In genomic region chrX:167382854-167383186, GRCm38 (mm10) we compare ENCODE assay signal across 8 mouse cellular contexts. TPM values are rescaled to one million over a fixed set of nuclear protein-coding genes. Genes with fewer than 3 reads are reported as not detected.
DNase-seq lines count a peak whose midpoint lies in the region; ATAC-seq and TF ChIP-seq lines count a peak whose summit lies in the region.

No protein-coding gene starts in this region.

- peak; percentile 28; the same call in 1 of the 2 replicates for ATAC-seq in heart, embryonic 15.5 days (replicated peaks; ENCODE audit: insufficient number of reproducible peaks, insufficient read depth, low FRiP score, low read depth)
- peak; percentile 48; the same call in 1 of the 2 replicates for ATAC-seq in liver, embryonic 15.5 days (ENCODE audit: insufficient read depth)

- WGBS in heart, adult 2 months, result 47% methylated on average over 7 of the region's 7 CpGs
- WGBS in heart, embryonic 15.5 days, result 31% methylated on average over 7 of the region's 7 CpGs
- WGBS in liver, embryonic 15.5 days (ENCODE audit: insufficient replicate concordance), result 36% methylated on average over 7 of the region's 7 CpGs

- H3K4me3 ChIP-seq in heart, adult 2 months, result peak overlapping the region; percentile 62
- peak overlapping the region; percentile 80 for H3K4me3 ChIP-seq in E14TG2a.4 (replicated peaks; ENCODE audit: low read length)
- H3K4me3 ChIP-seq in heart, embryonic 15.5 days, result peak overlapping the region; percentile 65
- H3K4me3 ChIP-seq in liver, embryonic 15.5 days (replicated peaks), result peak overlapping the region; percentile 62

- H3K4me2 ChIP-seq in heart, embryonic 15.5 days, result peak overlapping the region; percentile 72
- peak overlapping the region; percentile 74 for H3K4me2 ChIP-seq in liver, embryonic 15.5 days

- H3K9ac ChIP-seq in heart, adult 2 months (ENCODE audit: low read depth, low read length), result peak overlapping the region; percentile 85; the same call in 1 of the 2 replicates
- peak overlapping the region; percentile 74; the same call in 1 of the 2 replicates for H3K9ac ChIP-seq in heart, embryonic 15.5 days
- H3K9ac ChIP-seq in liver, embryonic 15.5 days, result no peak overlapping the region

- H3K36me3 ChIP-seq in heart, adult 2 months (ENCODE audit: control insufficient read depth, insufficient read depth, low read length), result no peaks in the 10 kb centered on the region
- H3K36me3 ChIP-seq in E14TG2a.4 (ENCODE audit: insufficient read depth, low read length), result no peaks in the 10 kb centered on the region; the same call in 1 of the 2 replicates
- H3K36me3 ChIP-seq in heart, embryonic 15.5 days, result no peaks in the 10 kb centered on the region
- no peaks in the 10 kb centered on the region for H3K36me3 ChIP-seq in liver, embryonic 15.5 days (replicated peaks)

- no peaks in the 10 kb centered on the region for H3K9me3 ChIP-seq in E14TG2a.4 (ENCODE audit: low read length)
- H3K9me3 ChIP-seq in heart, embryonic 15.5 days (replicated peaks), result no peaks in the 10 kb centered on the region
- H3K9me3 ChIP-seq in liver, embryonic 15.5 days (replicated peaks), result no peaks in the 10 kb centered on the region

- DNase-seq in heart, adult 2 months, result no peak
- DNase-seq in heart, postnatal 14 days, result no peak
- DNase-seq in adrenal gland, postnatal 25 days, result no peak
- no peak for DNase-seq in adrenal gland, adult 8-10 months
- no peak for DNase-seq in left cerebral cortex, adult 18-20 months (ENCODE audit: low spot score in 2 of 2)

- no peaks in the 10 kb centered on the region for H3K79me2 ChIP-seq in heart, adult 2 months (replicated peaks; ENCODE audit: control insufficient read depth, insufficient read depth, low read length)

- TF ChIP-seq CTCF in heart, adult 2 months (IDR thresholded peaks at IDR 0.05), result no peak
- no peak for TF ChIP-seq CTCF in E14TG2a.4 (conservative IDR thresholded peaks at IDR 0.05; ENCODE audit: low read length)

- H3K27me3 ChIP-seq in heart, adult 2 months (ENCODE audit: control insufficient read depth, insufficient read depth, low read length), result no peaks in the 10 kb centered on the region
- no peaks in the 10 kb centered on the region for H3K27me3 ChIP-seq in E14TG2a.4 (ENCODE audit: insufficient read depth, low read length)
- H3K27me3 ChIP-seq in heart, embryonic 15.5 days, result no peaks in the 10 kb centered on the region
- no peaks in the 10 kb centered on the region; the same call in 1 of the 2 replicates for H3K27me3 ChIP-seq in liver, embryonic 15.5 days

- intact Hi-C loops in heart, adult 2 months (cut with DNase I), result no loop called here
- intact Hi-C loops in heart, postnatal 14 days (cut with DNase I), result no loop called here

- no peak for TF ChIP-seq EP300 in heart, adult 2 months (IDR thresholded peaks at IDR 0.05; ENCODE audit: insufficient read depth, low read depth, low read length)

- no peak for TF ChIP-seq POLR2A in heart, adult 2 months (IDR thresholded peaks at IDR 0.05; ENCODE audit: insufficient read depth, low read depth, low read length)

- H3K4me1 ChIP-seq in heart, adult 2 months (ENCODE audit: control insufficient read depth, insufficient read depth, low read length), result no peaks in the 10 kb centered on the region
- peaks cover 24% of the 10 kb centered on the region for H3K4me1 ChIP-seq in E14TG2a.4 (replicated peaks; ENCODE audit: low read depth, low read length)
- H3K4me1 ChIP-seq in heart, embryonic 15.5 days (replicated peaks), result peaks cover 2% of the 10 kb centered on the region; the same call in 1 of the 2 replicates
- no peaks in the 10 kb centered on the region for H3K4me1 ChIP-seq in liver, embryonic 15.5 days (replicated peaks)

- H3K27ac ChIP-seq in heart, adult 2 months, result no peak overlapping the region
- peak overlapping the region; percentile 86 for H3K27ac ChIP-seq in heart, embryonic 15.5 days
- H3K27ac ChIP-seq in liver, embryonic 15.5 days (replicated peaks), result no peak overlapping the region

RNA-seq across cellular contexts. Expression of gene Prps2, which starts 0.3 kb away (rescaled TPM):
- total RNA-seq in heart, adult 2 months (2021), result 10 to 100 TPM; 12.5 to 13.6 TPM
- 4.6 and 7.1 TPM in 2 replicates for polyA plus RNA-seq in heart, adult 2 months (2012; rRNA removed)
- 10 to 100 TPM; 11.2 to 12.8 TPM for total RNA-seq in heart, postnatal 14 days (2021)
- 38.0 and 43.1 TPM in 2 replicates for polyA plus RNA-seq in heart, embryonic 15.5 days (2015; fragmentation: Nextera tagmentation; extraction: Ambion mirVana)
- polyA plus RNA-seq in liver, embryonic 15.5 days (2015; fragmentation: Nextera tagmentation; extraction: Ambion mirVana), result 5.5 and 6.6 TPM in 2 replicates
- total RNA-seq in adrenal gland, postnatal 25 days (2021), result 25.4 and 29.5 TPM in 2 replicates
- total RNA-seq in adrenal gland, adult 8-10 months (2022), result 10 to 100 TPM; 25.9 to 30.3 (median 27.6) TPM
- total RNA-seq in left cerebral cortex, adult 18-20 months (2021), result 10 to 100 TPM; 24.1 to 27.4 TPM

RNA-seq across cellular contexts. Expression of gene Tlr7, which starts 52.5 kb away (rescaled TPM):
- 1 to 10 TPM; 1.7 to 2.5 TPM for total RNA-seq in heart, adult 2 months (2021)
- 0.57 and 0.91 TPM in 2 replicates for polyA plus RNA-seq in heart, adult 2 months (2012; rRNA removed)
- 1 to 10 TPM; 2.0 to 2.2 TPM for total RNA-seq in heart, postnatal 14 days (2021)
- polyA plus RNA-seq in heart, embryonic 15.5 days (2015; fragmentation: Nextera tagmentation; extraction: Ambion mirVana), result 0.35 and 0.84 TPM in 2 replicates
- 0.79 and 1.0 TPM in 2 replicates for polyA plus RNA-seq in liver, embryonic 15.5 days (2015; fragmentation: Nextera tagmentation; extraction: Ambion mirVana)
- 0.86 and 1.3 TPM in 2 replicates for total RNA-seq in adrenal gland, postnatal 25 days (2021)
- total RNA-seq in adrenal gland, adult 8-10 months (2022), result 1 to 10 TPM; 1.8 to 7.9 (median 3.7) TPM
- total RNA-seq in left cerebral cortex, adult 18-20 months (2021), result 1 to 10 TPM; 2.3 to 4.4 TPM
